9 mouse cellular contexts compared by ENCODE assay signal in the genomic region with DNA sequence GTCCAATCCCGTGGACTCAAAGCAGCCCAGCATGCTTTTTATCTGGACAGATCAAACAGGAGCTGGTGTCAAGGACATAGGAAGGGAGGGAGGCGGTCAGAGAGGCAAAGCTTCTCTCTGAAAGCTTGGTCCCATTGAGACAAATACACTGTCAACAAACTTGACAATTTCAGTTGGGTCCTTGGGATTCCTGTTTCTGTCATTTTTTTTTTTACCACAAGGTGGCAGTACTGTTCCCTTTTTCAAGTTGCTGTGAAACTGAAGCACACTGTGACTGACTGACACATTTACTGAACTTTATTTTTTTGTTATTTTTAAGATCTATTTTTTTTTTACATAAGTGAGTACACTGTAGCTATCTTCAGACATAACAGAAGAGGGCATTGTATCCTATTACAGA. TPM values are rescaled to one million over a fixed set of nuclear protein-coding genes. Genes with fewer than 3 reads are reported as not detected.
DNase-seq lines count a peak whose midpoint lies in the region; ATAC-seq and TF ChIP-seq lines count a peak whose summit lies in the region.
"Had no signal": no experiment of that assay in that cellular context is flagged by ENCODE, and none has a peak within 500 bp of the region (broad histone marks: within the 10 kb centered on the region; RNA-seq: fewer than 3 reads in every experiment).

No protein-coding gene starts in this region.

- no peak for TF ChIP-seq EP300 in stomach, postnatal 0 days (optimal IDR thresholded peaks at IDR 0.05)

- peaks cover 76% of the 10 kb centered on the region for H3K36me3 ChIP-seq in forebrain, embryonic 13.5 days (ENCODE audit: poor library complexity, severe bottlenecking)
- peaks cover 69% of the 10 kb centered on the region for H3K36me3 ChIP-seq in forebrain, embryonic 12.5 days (replicated peaks)
- H3K36me3 ChIP-seq in midbrain, embryonic 14.5 days (ENCODE audit: control insufficient read depth, insufficient read depth, low read length) = peaks cover 77% of the 10 kb centered on the region
- H3K36me3 ChIP-seq in midbrain, embryonic 15.5 days (replicated peaks) = peaks cover 43% of the 10 kb centered on the region
- H3K36me3 ChIP-seq in hindbrain, embryonic 15.5 days = peaks cover 63% of the 10 kb centered on the region
- peaks cover 15% of the 10 kb centered on the region; the same call in 1 of the 2 replicates for H3K36me3 ChIP-seq in stomach, postnatal 0 days (ENCODE audit: control insufficient read depth, insufficient read depth, low read length)

- no peaks in the 10 kb centered on the region for H3K27me3 ChIP-seq in forebrain, embryonic 13.5 days
- no peaks in the 10 kb centered on the region for H3K27me3 ChIP-seq in forebrain, embryonic 12.5 days
- H3K27me3 ChIP-seq in midbrain, embryonic 14.5 days (ENCODE audit: control insufficient read depth, insufficient read depth, low read length) = no peaks in the 10 kb centered on the region
- H3K27me3 ChIP-seq in midbrain, embryonic 15.5 days (replicated peaks) = no peaks in the 10 kb centered on the region
- no peaks in the 10 kb centered on the region for H3K27me3 ChIP-seq in hindbrain, embryonic 15.5 days
- no peaks in the 10 kb centered on the region for H3K27me3 ChIP-seq in stomach, postnatal 0 days (ENCODE audit: control insufficient read depth, insufficient read depth, low read length)

- peak; percentile 83 for TF ChIP-seq CTCF in stomach, postnatal 0 days (IDR thresholded peaks at IDR 0.05; ENCODE audit: low read depth)

- peak; percentile 86 for DNase-seq in midbrain, embryonic 14.5 days
- no peak for DNase-seq in stomach, postnatal 0 days (ENCODE audit: low spot score)
- no peak for DNase-seq in frontal cortex, postnatal 36 days (ENCODE audit: low spot score in 2 of 2)
- no peak for DNase-seq in gastrocnemius, postnatal 4 days (ENCODE audit: low spot score in 2 of 2)

- no peaks in the 10 kb centered on the region for H3K4me1 ChIP-seq in forebrain, embryonic 13.5 days
- H3K4me1 ChIP-seq in forebrain, embryonic 12.5 days = no peaks in the 10 kb centered on the region
- H3K4me1 ChIP-seq in midbrain, embryonic 14.5 days (ENCODE audit: control insufficient read depth, insufficient read depth, low read length) = no peaks in the 10 kb centered on the region
- no peaks in the 10 kb centered on the region for H3K4me1 ChIP-seq in midbrain, embryonic 15.5 days
- no peaks in the 10 kb centered on the region for H3K4me1 ChIP-seq in hindbrain, embryonic 15.5 days (replicated peaks)
- H3K4me1 ChIP-seq in stomach, postnatal 0 days (replicated peaks; ENCODE audit: control insufficient read depth, insufficient read depth) = no peaks in the 10 kb centered on the region

- H3K27ac ChIP-seq in forebrain, embryonic 13.5 days = no peak overlapping the region
- no peak overlapping the region for H3K27ac ChIP-seq in forebrain, embryonic 12.5 days
- H3K27ac ChIP-seq in midbrain, embryonic 14.5 days (replicated peaks; ENCODE audit: low read depth, low read length) = no peak overlapping the region
- H3K27ac ChIP-seq in midbrain, embryonic 15.5 days = no peak overlapping the region
- no peak overlapping the region for H3K27ac ChIP-seq in hindbrain, embryonic 15.5 days (replicated peaks)
- H3K27ac ChIP-seq in stomach, postnatal 0 days (replicated peaks) = no peak overlapping the region
- H3K27ac ChIP-seq: macrophage had no signal

- H3K9ac ChIP-seq in forebrain, embryonic 13.5 days = no peak overlapping the region
- H3K9ac ChIP-seq in forebrain, embryonic 12.5 days = no peak overlapping the region
- no peak overlapping the region for H3K9ac ChIP-seq in midbrain, embryonic 14.5 days (replicated peaks; ENCODE audit: low read length)
- H3K9ac ChIP-seq in midbrain, embryonic 15.5 days = no peak overlapping the region
- no peak overlapping the region for H3K9ac ChIP-seq in hindbrain, embryonic 15.5 days
- H3K9ac ChIP-seq in stomach, postnatal 0 days (ENCODE audit: low read length) = no peak overlapping the region

- H3K9me3 ChIP-seq in forebrain, embryonic 13.5 days (replicated peaks) = no peaks in the 10 kb centered on the region
- no peaks in the 10 kb centered on the region for H3K9me3 ChIP-seq in forebrain, embryonic 12.5 days
- no peaks in the 10 kb centered on the region for H3K9me3 ChIP-seq in midbrain, embryonic 14.5 days (ENCODE audit: control insufficient read depth, low read length)
- no peaks in the 10 kb centered on the region for H3K9me3 ChIP-seq in midbrain, embryonic 15.5 days
- H3K9me3 ChIP-seq in hindbrain, embryonic 15.5 days = no peaks in the 10 kb centered on the region
- no peaks in the 10 kb centered on the region for H3K9me3 ChIP-seq in stomach, postnatal 0 days (ENCODE audit: control insufficient read depth, low read length)

- WGBS in forebrain, embryonic 13.5 days = 89% methylated on average over 2 of the region's 2 CpGs
- 81% methylated on average over 2 of the region's 2 CpGs for WGBS in forebrain, embryonic 12.5 days
- 75% methylated on average over 2 of the region's 2 CpGs for WGBS in midbrain, embryonic 14.5 days
- 88% methylated on average over 2 of the region's 2 CpGs for WGBS in midbrain, embryonic 15.5 days
- 84% methylated on average over 2 of the region's 2 CpGs for WGBS in hindbrain, embryonic 15.5 days
- 78% methylated on average over 2 of the region's 2 CpGs for WGBS in stomach, postnatal 0 days

- H3K4me2 ChIP-seq in forebrain, embryonic 13.5 days = no peak overlapping the region
- H3K4me2 ChIP-seq in forebrain, embryonic 12.5 days = no peak overlapping the region
- no peak overlapping the region for H3K4me2 ChIP-seq in midbrain, embryonic 14.5 days (ENCODE audit: low read length)
- no peak overlapping the region for H3K4me2 ChIP-seq in midbrain, embryonic 15.5 days
- no peak overlapping the region for H3K4me2 ChIP-seq in hindbrain, embryonic 15.5 days
- H3K4me2 ChIP-seq in stomach, postnatal 0 days (replicated peaks; ENCODE audit: low read depth) = no peak overlapping the region

- no peak overlapping the region for H3K4me3 ChIP-seq in forebrain, embryonic 13.5 days
- no peak overlapping the region for H3K4me3 ChIP-seq in forebrain, embryonic 12.5 days (replicated peaks)
- no peak overlapping the region for H3K4me3 ChIP-seq in midbrain, embryonic 14.5 days (replicated peaks; ENCODE audit: low read depth, low read length)
- no peak overlapping the region for H3K4me3 ChIP-seq in midbrain, embryonic 15.5 days
- no peak overlapping the region for H3K4me3 ChIP-seq in hindbrain, embryonic 15.5 days
- no peak overlapping the region for H3K4me3 ChIP-seq in stomach, postnatal 0 days (ENCODE audit: low read depth, low read length)

- ATAC-seq in forebrain, embryonic 13.5 days = peak; percentile 48; the same call in 1 of the 2 replicates
- no peak for ATAC-seq in forebrain, embryonic 12.5 days (ENCODE audit: low FRiP score)
- ATAC-seq in midbrain, embryonic 14.5 days (ENCODE audit: low FRiP score, low TSS enrichment) = no peak
- no peak for ATAC-seq in midbrain, embryonic 15.5 days (replicated peaks)
- 0 out of 2 replicates have a peak, but pooled peaks have one; percentile 45 for ATAC-seq in hindbrain, embryonic 15.5 days (ENCODE audit: low FRiP score, low read depth)
- ATAC-seq in stomach, postnatal 0 days (ENCODE audit: low FRiP score, low TSS enrichment) = no peak

RNA-seq across cellular contexts. Expression of a gene that starts 19.4 kb away (rescaled TPM):
- 0.09 and 0.21 TPM in 2 replicates for polyA plus RNA-seq in forebrain, embryonic 13.5 days (2015; fragmentation: Nextera tagmentation; extraction: Ambion mirVana)
- 2.1 and 2.5 TPM in 2 replicates for polyA plus RNA-seq in forebrain, embryonic 12.5 days (2016; fragmentation: Nextera tagmentation; extraction: Ambion mirVana)
- 0.85 and 1.2 TPM in 2 replicates for polyA plus RNA-seq in midbrain, embryonic 14.5 days (2014; fragmentation: Nextera tagmentation; extraction: Ambion mirVana)
- 0.89 and 1.1 TPM in 2 replicates for polyA plus RNA-seq in midbrain, embryonic 15.5 days (2015; fragmentation: Nextera tagmentation; extraction: Ambion mirVana)
- polyA plus RNA-seq in hindbrain, embryonic 15.5 days (2015; fragmentation: Nextera tagmentation; extraction: Ambion mirVana) = 0.62 and 0.91 TPM in 2 replicates
- polyA plus RNA-seq in stomach, postnatal 0 days (2015; fragmentation: Nextera tagmentation; extraction: Ambion mirVana) = 60.4 and 61.6 TPM in 2 replicates
- total RNA-seq in gastrocnemius, postnatal 4 days (2021) = under 1 TPM; 0.54 to 0.73 TPM

Comparison
In these comparisons a context has a peak if more than half of its experiments do, and no peak if none do; other contexts are left out.
1. ATAC-seq: peak in forebrain, embryonic 13.5 days (single experiment) and hindbrain, embryonic 15.5 days (single experiment); none in forebrain, embryonic 12.5 days (single experiment), midbrain, embryonic 14.5 days (single experiment), midbrain, embryonic 15.5 days (single experiment) and stomach, postnatal 0 days (single experiment).
2. RNA of a gene that starts 19.4 kb away (polyA plus RNA-seq): 60.4 to 61.6 TPM in stomach, postnatal 0 days; 2.1 to 2.5 TPM in forebrain, embryonic 12.5 days, 0.85 to 1.2 TPM in midbrain, embryonic 14.5 days, 0.89 to 1.1 TPM in midbrain, embryonic 15.5 days, 0.62 to 0.91 TPM in hindbrain, embryonic 15.5 days and 0.09 to 0.21 TPM in forebrain, embryonic 13.5 days; every median in the first group is over 10 times any median in the second.